10 mouse cellular contexts compared by ENCODE assay signal in the genomic region with DNA sequence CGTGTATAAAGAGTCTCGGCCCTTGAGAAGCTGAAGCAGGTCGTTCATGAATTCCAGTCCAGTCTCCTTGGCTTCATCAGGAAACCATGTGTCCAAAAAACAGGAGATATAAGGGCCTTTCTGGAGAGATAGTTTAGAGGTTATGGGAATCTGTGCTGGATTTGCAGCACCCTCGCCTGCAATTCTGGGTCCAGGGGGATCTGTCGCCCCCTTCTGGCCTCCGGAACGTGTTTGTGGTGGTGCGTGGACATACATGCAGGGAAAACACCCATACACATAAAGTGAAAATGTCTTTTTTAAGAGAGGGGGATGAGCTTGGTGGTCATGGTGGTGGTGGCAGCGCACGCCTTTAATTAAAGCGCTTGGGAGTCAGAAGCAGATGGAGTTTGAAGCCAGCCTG. TPM values are rescaled to one million over a fixed set of nuclear protein-coding genes. Genes with fewer than 3 reads are reported as not detected.
A peak's percentile ranks its signal among the peaks of the same experiment; 100 is the strongest.
DNase-seq lines count a peak whose midpoint lies in the region; ATAC-seq and TF ChIP-seq lines count a peak whose summit lies in the region.
"Had no signal": no experiment of that assay in that cellular context is flagged by ENCODE, and none has a peak within 500 bp of the region (broad histone marks: within the 10 kb centered on the region; RNA-seq: fewer than 3 reads in every experiment).

No protein-coding gene starts in this region.

- H3K9me3 ChIP-seq in midbrain, embryonic 10.5 days (replicated peaks) = no peaks in the 10 kb centered on the region
- no peaks in the 10 kb centered on the region for H3K9me3 ChIP-seq in midbrain, embryonic 13.5 days
- H3K9me3 ChIP-seq in limb, embryonic 13.5 days = no peaks in the 10 kb centered on the region

- no peak overlapping the region for H3K4me3 ChIP-seq in cerebellum, adult 2 months (replicated peaks; ENCODE audit: insufficient read depth, low read depth, low read length)
- peak overlapping the region; percentile 96 for H3K4me3 ChIP-seq in midbrain, embryonic 10.5 days
- no peak overlapping the region for H3K4me3 ChIP-seq in midbrain, embryonic 13.5 days (replicated peaks)
- H3K4me3 ChIP-seq in limb, embryonic 13.5 days = no peak overlapping the region

- peak in 1 of 2 experiments; percentile 27 for DNase-seq in cerebellum, adult 2 months
- DNase-seq in cerebellum, adult 11 months = no peak
- DNase-seq in midbrain, embryonic 10.5 days (ENCODE audit: low spot score) = no peak
- DNase-seq in thymus, postnatal 14 days = peak; percentile 56
- DNase-seq in layer of hippocampus, adult 9-11 months = no peak
- no peak for DNase-seq in adrenal gland, postnatal 10 days

- H3K9ac ChIP-seq in midbrain, embryonic 13.5 days (replicated peaks) = no peak overlapping the region
- H3K9ac ChIP-seq in limb, embryonic 13.5 days = no peak overlapping the region

- H3K4me2 ChIP-seq in midbrain, embryonic 13.5 days (replicated peaks) = no peak overlapping the region
- peak overlapping the region; percentile 91; the same call in 1 of the 2 replicates for H3K4me2 ChIP-seq in limb, embryonic 13.5 days (replicated peaks)

- H3K27ac ChIP-seq in cerebellum, adult 2 months (ENCODE audit: insufficient read depth, low read length) = no peak overlapping the region
- peak overlapping the region; percentile 92; the same call in 1 of the 2 replicates for H3K27ac ChIP-seq in midbrain, embryonic 10.5 days (replicated peaks)
- H3K27ac ChIP-seq in midbrain, embryonic 13.5 days = no peak overlapping the region
- no peak overlapping the region for H3K27ac ChIP-seq in limb, embryonic 13.5 days

- no peak for TF ChIP-seq POLR2A in cerebellum, adult 2 months (IDR thresholded peaks at IDR 0.05; ENCODE audit: borderline replicate concordance, insufficient read depth, low read length)

- WGBS in cerebellum, adult 2 months = 69% methylated on average over 11 of the region's 11 CpGs
- WGBS in midbrain, embryonic 10.5 days = 61% methylated on average over 11 of the region's 11 CpGs
- WGBS in midbrain, embryonic 13.5 days = 67% methylated on average over 11 of the region's 11 CpGs
- WGBS in limb, embryonic 13.5 days = 71% methylated on average over 11 of the region's 11 CpGs

- peak; percentile 20; the same call in 1 of the 2 replicates for TF ChIP-seq CTCF in cerebellum, adult 2 months (IDR thresholded peaks at IDR 0.05; ENCODE audit: borderline replicate concordance, insufficient read depth, low read depth, low read length)

- no peaks in the 10 kb centered on the region for H3K27me3 ChIP-seq in cerebellum, adult 2 months (ENCODE audit: control insufficient read depth, insufficient read depth, low read length)
- no peaks in the 10 kb centered on the region for H3K27me3 ChIP-seq in midbrain, embryonic 10.5 days (ENCODE audit: low read depth, poor library complexity, severe bottlenecking)
- 0 out of 2 replicates have a peak, but pooled peaks cover 4% of the 10 kb centered on the region for H3K27me3 ChIP-seq in midbrain, embryonic 13.5 days
- H3K27me3 ChIP-seq in limb, embryonic 13.5 days = 0 out of 2 replicates have a peak, but pooled peaks cover 4% of the 10 kb centered on the region
- H3K27me3 ChIP-seq: Patski had no signal

- H3K36me3 ChIP-seq in midbrain, embryonic 10.5 days = no peaks in the 10 kb centered on the region
- H3K36me3 ChIP-seq in midbrain, embryonic 13.5 days = no peaks in the 10 kb centered on the region
- H3K36me3 ChIP-seq in limb, embryonic 13.5 days = no peaks in the 10 kb centered on the region

- ATAC-seq in midbrain, embryonic 13.5 days = no peak
- no peak for ATAC-seq in limb, embryonic 13.5 days (ENCODE audit: low FRiP score, low read depth)

- peaks cover 19% of the 10 kb centered on the region for H3K4me1 ChIP-seq in cerebellum, adult 2 months (ENCODE audit: control insufficient read depth, insufficient read depth, low read length)
- peaks cover 31% of the 10 kb centered on the region for H3K4me1 ChIP-seq in midbrain, embryonic 10.5 days
- peaks cover 28% of the 10 kb centered on the region for H3K4me1 ChIP-seq in midbrain, embryonic 13.5 days (replicated peaks)
- H3K4me1 ChIP-seq in limb, embryonic 13.5 days = peaks cover 21% of the 10 kb centered on the region

RNA-seq across cellular contexts. Expression of a gene that starts 1.0 kb away (rescaled TPM):
- polyA plus RNA-seq in cerebellum, adult 2 months (2012; rRNA removed) = 321 and 324 TPM in 2 replicates
- polyA plus RNA-seq in midbrain, embryonic 10.5 days (2016; fragmentation: Nextera tagmentation; extraction: Ambion mirVana) = 78.3 and 93.5 TPM in 2 replicates
- 80.6 and 88.7 TPM in 2 replicates for polyA plus RNA-seq in midbrain, embryonic 13.5 days (2015; fragmentation: Nextera tagmentation; extraction: Ambion mirVana)
- polyA plus RNA-seq in limb, embryonic 13.5 days (2015; fragmentation: Nextera tagmentation; extraction: Ambion mirVana) = 62.8 and 66.3 TPM in 2 replicates
- 10 to 100 TPM; 80.3 to 85.7 TPM for total RNA-seq in adrenal gland, postnatal 10 days (2021)

RNA-seq across cellular contexts. Expression of a gene that starts 6.4 kb away (rescaled TPM):
- polyA plus RNA-seq in cerebellum, adult 2 months (2012; rRNA removed) = not detected in 2 replicates
- 0.20 and 0.21 TPM in 2 replicates for polyA plus RNA-seq in midbrain, embryonic 10.5 days (2016; fragmentation: Nextera tagmentation; extraction: Ambion mirVana)
- polyA plus RNA-seq in midbrain, embryonic 13.5 days (2015; fragmentation: Nextera tagmentation; extraction: Ambion mirVana) = not detected in 2 replicates
- 0.54 and 0.83 TPM in 2 replicates for polyA plus RNA-seq in limb, embryonic 13.5 days (2015; fragmentation: Nextera tagmentation; extraction: Ambion mirVana)
- not detected for total RNA-seq in adrenal gland, postnatal 10 days (2021)

RNA-seq across cellular contexts. Expression of a gene that starts 18.1 kb away (rescaled TPM):
- not detected in 2 replicates for polyA plus RNA-seq in cerebellum, adult 2 months (2012; rRNA removed)
- polyA plus RNA-seq in midbrain, embryonic 10.5 days (2016; fragmentation: Nextera tagmentation; extraction: Ambion mirVana) = not detected in 2 replicates
- polyA plus RNA-seq in midbrain, embryonic 13.5 days (2015; fragmentation: Nextera tagmentation; extraction: Ambion mirVana) = not detected in 2 replicates
- polyA plus RNA-seq in limb, embryonic 13.5 days (2015; fragmentation: Nextera tagmentation; extraction: Ambion mirVana) = not detected in 2 replicates
- total RNA-seq in adrenal gland, postnatal 10 days (2021) = 1 to 10 TPM; 1.8 to 3.3 TPM
- polyA plus RNA-seq: gonadal fat pad, adult 2 months; Patski had no signal

RNA-seq across cellular contexts. Expression of a gene that starts 39.3 kb away (rescaled TPM):
- 21.0 and 21.1 TPM in 2 replicates for polyA plus RNA-seq in cerebellum, adult 2 months (2012; rRNA removed)
- polyA plus RNA-seq in midbrain, embryonic 10.5 days (2016; fragmentation: Nextera tagmentation; extraction: Ambion mirVana) = 53.7 and 56.2 TPM in 2 replicates
- polyA plus RNA-seq in midbrain, embryonic 13.5 days (2015; fragmentation: Nextera tagmentation; extraction: Ambion mirVana) = 32.1 and 36.4 TPM in 2 replicates
- 57.6 and 65.1 TPM in 2 replicates for polyA plus RNA-seq in limb, embryonic 13.5 days (2015; fragmentation: Nextera tagmentation; extraction: Ambion mirVana)
- total RNA-seq in adrenal gland, postnatal 10 days (2021) = 10 to 100 TPM; 38.6 to 41.9 TPM

RNA-seq across cellular contexts. Expression of a gene that starts 39.4 kb away (rescaled TPM):
- polyA plus RNA-seq in cerebellum, adult 2 months (2012; rRNA removed) = 134 and 137 TPM in 2 replicates
- polyA plus RNA-seq in midbrain, embryonic 10.5 days (2016; fragmentation: Nextera tagmentation; extraction: Ambion mirVana) = 191 and 197 TPM in 2 replicates
- polyA plus RNA-seq in midbrain, embryonic 13.5 days (2015; fragmentation: Nextera tagmentation; extraction: Ambion mirVana) = 121 and 130 TPM in 2 replicates
- polyA plus RNA-seq in limb, embryonic 13.5 days (2015; fragmentation: Nextera tagmentation; extraction: Ambion mirVana) = 146 and 162 TPM in 2 replicates
- 100 to 1,000 TPM in 1 of 2 experiments, 10 to 100 TPM in 1; 89.2 to 103 TPM for total RNA-seq in adrenal gland, postnatal 10 days (2021)
